Mouse (Mus musculus) kidney, adult 2 months (tissue): Measurements from ENCODE around the gene Tmem53. TPM values are rescaled to one million over a fixed set of nuclear protein-coding genes. Genes with fewer than 3 reads are reported as not detected.

ENCODE experiments used
- DNase-seq: peaks from one replicate; pipeline ENCODE4 v3.0.0; 2021
- H3K27ac ChIP-seq: fragments of 200-500 bp; 2 replicates; pipeline ENCODE4 v1.5.1; 2012; ENCODE audit warnings: low read depth, low read length, control low read depth, inconsistent platforms; ENCODE audit not compliant: insufficient read depth
- H3K27me3 ChIP-seq: fragments of 200-500 bp; replicated peaks from 2 replicates; pipeline ENCODE4 v1.6.1; 2012; ENCODE audit warnings: mild to moderate bottlenecking, moderate library complexity, low read length, inconsistent platforms; ENCODE audit not compliant: control insufficient read depth, insufficient read depth
- H3K36me3 ChIP-seq: fragments of 200-500 bp; 2 replicates; pipeline ENCODE4 v1.6.1; 2012; ENCODE audit warnings: mild to moderate bottlenecking, moderate library complexity, low read length, inconsistent platforms; ENCODE audit not compliant: control insufficient read depth, insufficient read depth
- H3K4me1 ChIP-seq: fragments of 200-500 bp; 2 replicates; pipeline ENCODE4 v1.6.1; 2011; ENCODE audit warnings: low read length; ENCODE audit not compliant: control insufficient read depth, insufficient read depth
- H3K4me3 ChIP-seq: fragments of 200-500 bp; 2 replicates; pipeline ENCODE4 v1.5.1; 2011; ENCODE audit warnings: mild to moderate bottlenecking, low read depth, low read length, control low read depth; ENCODE audit not compliant: insufficient read depth
- CTCF ChIP-seq: fragments of 200-500 bp; conservative IDR thresholded peaks from 2 replicates; pipeline ENCODE4 v1.5.1; 2011; ENCODE audit warnings: low read depth, mild to moderate bottlenecking, control low read depth, low read length, moderate library complexity, mixed read lengths; ENCODE audit not compliant: insufficient read depth, insufficient read length
- POLR2A ChIP-seq: fragments of 200-500 bp; IDR thresholded peaks from one replicate; pipeline ENCODE4 v1.6.1; 2011; ENCODE audit warnings: low read depth, low read length, control low read depth
- WGBS: fragments of 180-500 bp; shearing (Covaris S2); methylation state at CpG from one replicate; pipeline ENCODE4 v1.1.7; 2018; 5-methylcytosine and 5-hydroxymethylcytosine counted together
- polyA plus RNA-seq: library from polyadenylated mRNA; depleted of rRNA; stranded (reverse); fragments of >200 nt; gene quantifications from 2 replicates; pipeline ENCODE4 v1.2.3, GENCODE M21; 2012

Gene Tmem53
- polyA plus RNA-seq, 1 experiment, result 88.1 TPM

DNA sequence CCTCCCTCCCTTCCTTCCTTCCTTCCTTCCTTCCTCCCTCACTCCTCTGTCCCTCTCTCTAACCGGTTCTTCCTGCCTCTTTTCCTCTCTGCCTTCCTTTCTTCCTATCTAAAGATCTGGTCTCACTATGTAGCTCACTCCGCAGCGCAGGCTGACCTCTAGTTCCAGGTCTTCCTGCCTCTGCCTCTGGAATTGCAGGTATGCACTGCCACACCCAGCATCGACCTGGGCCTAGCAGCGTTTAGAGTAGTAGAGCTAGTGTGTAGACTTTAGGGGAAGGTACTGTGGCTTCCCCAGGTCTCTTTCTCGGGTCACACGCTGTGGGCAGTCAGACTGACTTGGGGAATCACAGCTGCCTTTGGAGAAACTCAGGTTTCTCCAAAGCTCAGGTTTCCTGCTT, 53.7 kb downstream of the Tmem53 start:
- no peaks in the 10 kb centered on the region for H3K4me1 ChIP-seq
- H3K4me3 ChIP-seq, result no peak overlapping the region
- TF ChIP-seq POLR2A (no peak), CTCF (no peak)
- 53% methylated on average over 6 of the region's 7 CpGs for WGBS
- H3K27ac ChIP-seq, result no peak overlapping the region
- H3K27me3 ChIP-seq, result no peaks in the 10 kb centered on the region; the same call in 1 of the 2 replicates
- no peaks in the 10 kb centered on the region for H3K36me3 ChIP-seq
- DNase-seq, result no peak

DNA sequence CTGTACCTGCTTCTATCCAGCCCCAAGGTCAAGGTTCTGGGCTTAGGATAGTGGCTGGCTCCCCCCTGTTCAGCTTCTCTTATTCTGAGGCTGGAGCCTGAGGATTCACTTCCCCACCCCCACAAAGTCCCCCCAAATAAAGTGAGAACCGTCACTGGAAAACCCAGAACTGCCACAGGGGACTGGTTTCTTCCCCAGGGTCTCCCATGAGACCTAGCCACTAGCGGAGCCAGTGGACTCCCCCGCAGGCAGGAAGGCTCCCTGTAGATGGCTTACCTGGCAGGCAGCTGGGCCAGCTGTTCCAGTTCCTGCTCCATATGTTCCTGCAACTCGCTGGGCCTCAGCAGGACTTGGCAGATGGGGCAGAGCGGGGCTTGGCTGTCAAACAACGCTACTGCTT, 55.5 kb downstream of the Tmem53 start:
- DNase-seq, result no peak
- WGBS, result 82% methylated on average over 6 of the region's 6 CpGs
- TF ChIP-seq POLR2A (no peak), CTCF (no peak)
- H3K27ac ChIP-seq, result no peak overlapping the region
- H3K4me1 ChIP-seq, result no peaks in the 10 kb centered on the region
- H3K36me3 ChIP-seq, result no peaks in the 10 kb centered on the region
- H3K4me3 ChIP-seq, result no peak overlapping the region
- no peaks in the 10 kb centered on the region; the same call in 1 of the 2 replicates for H3K27me3 ChIP-seq

DNA sequence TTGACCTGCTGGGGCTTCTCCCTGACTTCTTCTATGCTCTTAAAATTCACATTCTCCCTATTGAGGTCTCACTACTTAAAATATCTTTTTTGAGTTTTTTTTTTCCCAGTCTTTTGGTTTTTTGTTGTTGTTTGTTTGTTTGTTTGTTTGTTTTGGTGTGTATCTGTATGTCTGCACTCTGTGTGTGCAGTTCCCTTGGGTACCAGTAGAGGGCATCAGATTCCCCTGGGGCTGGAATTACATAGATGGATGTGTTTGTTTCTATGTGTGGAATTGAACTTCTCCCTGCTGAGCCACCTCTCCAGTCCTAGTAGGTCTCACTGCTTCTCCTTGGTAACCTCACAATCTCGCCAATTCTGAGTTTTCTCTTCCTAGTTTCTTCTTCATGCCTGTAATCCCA, 57.7 kb downstream of the Tmem53 start:
- TF ChIP-seq POLR2A (no peak), CTCF (no peak)
- no peak for DNase-seq
- Histone ChIP-seq H3K4me1 (no peaks in the 10 kb centered on the region), H3K27me3 (no peaks in the 10 kb centered on the region), H3K27ac (no peak overlapping the region), H3K36me3 (no peaks in the 10 kb centered on the region), H3K4me3 (no peak overlapping the region)
- WGBS, result 93% methylated on average over 1 of the region's 1 CpGs

DNA sequence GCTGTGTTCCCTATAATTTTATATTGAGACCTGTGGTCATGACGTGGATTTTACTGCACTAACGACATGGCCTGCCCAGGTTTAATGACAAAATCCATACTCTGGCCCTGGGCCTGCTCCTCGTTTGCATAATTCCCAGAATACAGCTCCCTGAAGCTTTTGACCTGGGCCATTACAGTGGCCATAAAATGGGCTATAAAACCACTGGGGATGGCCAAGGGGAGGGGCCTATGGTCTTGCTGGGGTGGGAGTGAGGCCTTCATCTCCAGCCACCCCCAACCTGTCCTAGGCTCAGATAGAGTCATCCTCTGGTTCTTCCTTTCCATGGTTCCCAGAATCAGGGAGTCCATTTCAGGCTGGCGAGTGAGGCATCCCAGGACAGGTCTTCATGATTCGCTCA, 60.1 kb downstream of the Tmem53 start:
- H3K27me3 ChIP-seq, result no peaks in the 10 kb centered on the region
- H3K4me3 ChIP-seq, result no peak overlapping the region
- H3K27ac ChIP-seq, result no peak overlapping the region
- 55% methylated on average over 5 of the region's 5 CpGs for WGBS
- no peak for DNase-seq
- TF ChIP-seq POLR2A, result no peak
- TF ChIP-seq CTCF, result no peak
- no peaks in the 10 kb centered on the region for H3K4me1 ChIP-seq
- H3K36me3 ChIP-seq, result no peaks in the 10 kb centered on the region

DNA sequence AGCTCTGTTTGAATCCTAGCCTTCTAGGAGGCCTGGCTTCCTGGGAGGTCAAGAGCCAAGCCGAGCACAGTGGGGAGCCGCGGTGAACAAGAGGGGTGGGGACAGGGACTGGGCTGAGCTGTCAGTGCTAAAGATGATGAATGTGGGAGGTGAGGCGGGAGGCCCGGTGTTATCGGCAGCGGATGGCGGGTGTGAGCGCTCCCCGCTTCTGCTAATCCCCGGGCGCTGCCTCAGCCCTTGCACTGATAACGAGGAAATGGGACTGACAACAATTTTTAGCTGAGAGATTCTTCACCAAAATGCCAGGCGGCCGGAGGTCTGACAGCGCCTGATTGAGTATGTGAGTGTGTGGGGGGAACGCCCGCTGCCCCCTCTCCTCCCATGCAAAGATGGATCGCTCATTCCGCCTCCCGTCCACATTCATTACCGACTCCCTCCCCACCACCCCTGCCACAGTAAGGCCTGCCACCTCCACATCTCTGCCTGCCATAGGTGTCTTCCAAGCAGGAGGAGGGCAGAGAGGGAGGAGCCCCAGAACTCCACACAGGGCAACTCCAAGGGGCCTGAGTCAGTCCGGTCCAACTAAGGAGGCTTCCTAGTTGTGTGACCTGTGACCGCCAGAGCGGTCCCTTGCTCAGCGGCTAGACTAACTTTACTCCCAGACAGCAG, 60.8 kb downstream of the Tmem53 start:
- H3K4me3 ChIP-seq, result no peak overlapping the region
- H3K36me3 ChIP-seq, result no peaks in the 10 kb centered on the region
- 34% methylated on average over 26 of the region's 26 CpGs for WGBS
- no peak for DNase-seq
- no peaks in the 10 kb centered on the region; the same call in 1 of the 2 replicates for H3K27me3 ChIP-seq
- TF ChIP-seq POLR2A (no peak), CTCF (no peak)
- H3K4me1 ChIP-seq, result no peaks in the 10 kb centered on the region
- H3K27ac ChIP-seq, result no peak overlapping the region

DNA sequence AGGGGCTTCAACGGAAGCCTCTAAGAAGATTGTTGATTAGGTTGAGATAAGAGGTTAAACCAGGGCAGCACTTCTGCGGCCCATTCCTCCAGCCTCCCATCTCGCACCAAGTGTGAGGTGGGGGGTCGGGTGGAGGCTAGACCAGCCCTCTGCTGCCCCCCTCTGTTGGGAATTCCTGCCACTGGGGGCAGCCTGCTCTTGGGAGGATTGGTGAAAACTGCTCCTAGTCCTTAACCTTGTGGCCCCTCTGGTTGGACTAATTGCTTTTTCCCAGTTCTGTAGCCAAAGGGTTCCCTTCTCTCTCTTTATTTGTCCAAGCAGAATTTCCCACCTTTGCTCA, 61.3 kb downstream of the Tmem53 start:
- WGBS, result 32% methylated on average over 4 of the region's 4 CpGs
- no peak for DNase-seq
- no peaks in the 10 kb centered on the region; the same call in 1 of the 2 replicates for H3K27me3 ChIP-seq
- no peak overlapping the region for H3K27ac ChIP-seq
- no peaks in the 10 kb centered on the region for H3K36me3 ChIP-seq
- H3K4me3 ChIP-seq, result no peak overlapping the region
- H3K4me1 ChIP-seq, result no peaks in the 10 kb centered on the region
- TF ChIP-seq CTCF, result peak; percentile 34; the same call in 1 of the 2 replicates
- no peak for TF ChIP-seq POLR2A

DNA sequence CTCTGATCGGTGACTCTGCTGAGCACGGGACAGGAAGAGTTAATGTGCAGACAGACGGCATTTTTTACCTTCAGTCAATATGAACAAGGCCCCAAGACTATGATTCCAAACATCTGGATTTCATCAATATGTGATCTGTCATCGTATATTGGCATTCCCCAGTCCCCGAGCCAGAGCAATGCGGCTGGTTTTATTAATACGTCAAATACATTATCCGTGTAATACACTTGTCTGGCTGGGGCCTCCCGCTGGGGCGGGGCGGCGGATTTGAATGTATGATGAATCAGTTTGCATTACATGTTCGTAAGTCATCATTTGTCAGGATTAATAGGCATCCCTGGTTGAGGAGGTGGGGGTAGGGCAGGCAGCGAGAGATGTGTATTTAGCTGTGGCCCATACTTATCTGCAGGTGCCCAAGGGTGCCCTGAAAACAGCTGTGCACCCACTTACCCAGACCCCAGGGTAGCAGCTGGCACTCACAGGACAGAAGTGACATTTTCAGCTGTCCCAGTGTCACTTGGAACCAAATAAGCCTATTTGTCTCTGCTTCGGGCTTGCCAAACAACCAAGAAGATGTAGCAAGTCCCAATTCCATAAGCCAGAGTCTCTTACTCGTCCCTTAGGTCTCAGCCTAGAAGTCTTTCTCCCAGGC, 63.2 kb downstream of the Tmem53 start:
- DNase-seq, result no peak
- Histone ChIP-seq H3K4me3 (no peak overlapping the region), H3K27me3 (no peaks in the 10 kb centered on the region; the same call in 1 of the 2 replicates), H3K27ac (no peak overlapping the region), H3K4me1 (no peaks in the 10 kb centered on the region), H3K36me3 (no peaks in the 10 kb centered on the region)
- 83% methylated on average over 16 of the region's 16 CpGs for WGBS
- TF ChIP-seq CTCF, result no peak
- no peak for TF ChIP-seq POLR2A
